Comparison of ENCODE assay signal across 13 mouse cellular contexts in the genomic region with DNA sequence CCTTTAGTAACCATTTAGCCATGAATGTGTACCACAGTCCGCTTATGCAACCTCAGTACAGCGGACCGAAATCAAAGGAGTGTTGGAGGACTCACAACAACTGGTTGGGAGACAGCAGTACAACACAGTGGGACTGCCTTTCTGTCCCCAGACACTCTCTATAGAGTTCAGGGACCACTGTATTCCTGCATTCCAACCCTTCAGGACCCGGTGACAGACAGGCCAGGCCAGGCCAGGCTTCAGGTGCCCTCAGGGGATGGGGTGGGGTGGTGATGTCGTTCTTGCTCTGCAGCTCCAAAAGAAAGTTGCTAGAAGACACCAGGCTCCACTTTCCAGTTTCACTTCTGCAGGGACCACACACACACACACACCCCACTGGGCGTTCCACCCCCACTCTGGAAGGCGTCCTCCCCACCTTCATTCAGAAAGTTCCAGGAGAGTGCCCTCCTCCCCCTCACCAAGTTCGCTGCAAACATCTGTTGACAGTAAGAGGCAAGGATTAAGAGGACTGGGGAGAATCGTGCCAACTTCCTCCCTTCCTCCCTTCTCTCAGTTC. TPM values are rescaled to one million over a fixed set of nuclear protein-coding genes. Genes with fewer than 3 reads are reported as not detected.
DNase-seq lines count a peak whose midpoint lies in the region; ATAC-seq lines count a peak whose summit lies in the region.
"Had no signal": no experiment of that assay in that cellular context is flagged by ENCODE, and none has a peak within 500 bp of the region (broad histone marks: within the 10 kb centered on the region; RNA-seq: fewer than 3 reads in every experiment).

No protein-coding gene starts in this region.

- no peaks in the 10 kb centered on the region for H3K9me3 ChIP-seq in heart, embryonic 15.5 days (replicated peaks)
- H3K9me3 ChIP-seq in intestine, embryonic 16.5 days (ENCODE audit: control insufficient read depth, low read length), result no peaks in the 10 kb centered on the region
- H3K9me3 ChIP-seq in hindbrain, embryonic 12.5 days (replicated peaks), result no peaks in the 10 kb centered on the region

- no peak for DNase-seq in heart, adult 8-10 months (ENCODE audit: low spot score)
- DNase-seq in retina, postnatal 1 day, result peak; percentile 21
- no peak for DNase-seq in retina, embryonic 14.5 days (ENCODE audit: low spot score)
- peak; percentile 32 for DNase-seq in yolk sac, embryonic 10.5 days (ENCODE audit: low spot score)
- DNase-seq in gastrocnemius, postnatal 4 days (ENCODE audit: low spot score in 2 of 2), result no peak
- DNase-seq: adrenal gland, adult 8-10 months; cerebellum, adult 11 months; lung, postnatal 10 days; thymus, postnatal 14 days had no signal

- H3K4me1 ChIP-seq in heart, embryonic 15.5 days (replicated peaks), result peaks cover 16% of the 10 kb centered on the region
- peaks cover 9% of the 10 kb centered on the region; the same call in 1 of the 2 replicates for H3K4me1 ChIP-seq in intestine, embryonic 16.5 days (ENCODE audit: control insufficient read depth, insufficient read depth, low read length)
- peaks cover 4% of the 10 kb centered on the region; the same call in 1 of the 2 replicates for H3K4me1 ChIP-seq in hindbrain, embryonic 12.5 days

- H3K27me3 ChIP-seq in heart, embryonic 15.5 days, result no peaks in the 10 kb centered on the region
- no peaks in the 10 kb centered on the region for H3K27me3 ChIP-seq in intestine, embryonic 16.5 days (replicated peaks; ENCODE audit: control insufficient read depth, insufficient read depth, low read length)
- no peaks in the 10 kb centered on the region for H3K27me3 ChIP-seq in hindbrain, embryonic 12.5 days

- no peaks in the 10 kb centered on the region for H3K36me3 ChIP-seq in heart, embryonic 15.5 days
- no peaks in the 10 kb centered on the region for H3K36me3 ChIP-seq in intestine, embryonic 16.5 days (ENCODE audit: control insufficient read depth, insufficient read depth, low read length)
- H3K36me3 ChIP-seq in hindbrain, embryonic 12.5 days, result no peaks in the 10 kb centered on the region

- no peak overlapping the region for H3K4me3 ChIP-seq in heart, embryonic 15.5 days
- H3K4me3 ChIP-seq in intestine, embryonic 16.5 days (ENCODE audit: low read length), result no peak overlapping the region
- H3K4me3 ChIP-seq in hindbrain, embryonic 12.5 days, result no peak overlapping the region

- H3K9ac ChIP-seq in heart, embryonic 15.5 days, result no peak overlapping the region
- no peak overlapping the region for H3K9ac ChIP-seq in intestine, embryonic 16.5 days (ENCODE audit: low read depth, low read length)
- H3K9ac ChIP-seq in hindbrain, embryonic 12.5 days, result no peak overlapping the region
- H3K9ac ChIP-seq: hindbrain, embryonic 14.5 days had no signal

- WGBS in heart, embryonic 15.5 days, result 36% methylated on average over 9 of the region's 9 CpGs
- 40% methylated on average over 9 of the region's 9 CpGs for WGBS in intestine, embryonic 16.5 days
- 34% methylated on average over 9 of the region's 9 CpGs for WGBS in hindbrain, embryonic 12.5 days

- no peak for ATAC-seq in heart, embryonic 15.5 days (replicated peaks; ENCODE audit: insufficient number of reproducible peaks, insufficient read depth, low FRiP score, low read depth)
- 0 out of 2 replicates have a peak, but pooled peaks have one; percentile 9 for ATAC-seq in intestine, embryonic 16.5 days
- ATAC-seq in hindbrain, embryonic 12.5 days (ENCODE audit: low FRiP score), result no peak

- H3K27ac ChIP-seq in heart, embryonic 15.5 days, result no peak overlapping the region
- H3K27ac ChIP-seq in intestine, embryonic 16.5 days (ENCODE audit: low read length), result no peak overlapping the region
- H3K27ac ChIP-seq in hindbrain, embryonic 12.5 days, result no peak overlapping the region
- H3K27ac ChIP-seq: hindbrain, embryonic 14.5 days had no signal

- peak overlapping the region; percentile 28 for H3K4me2 ChIP-seq in heart, embryonic 15.5 days
- H3K4me2 ChIP-seq in intestine, embryonic 16.5 days (ENCODE audit: low read depth, low read length), result no peak overlapping the region
- H3K4me2 ChIP-seq in hindbrain, embryonic 12.5 days (replicated peaks), result no peak overlapping the region
- H3K4me2 ChIP-seq: hindbrain, embryonic 14.5 days had no signal

RNA-seq across cellular contexts. Expression of gene Sinhcaf, which starts 25.2 kb away (rescaled TPM):
- 44.6 and 54.0 TPM in 2 replicates for polyA plus RNA-seq in heart, embryonic 15.5 days (2015; fragmentation: Nextera tagmentation; extraction: Ambion mirVana)
- 1 to 10 TPM; 2.7 to 4.9 (median 4.2) TPM for total RNA-seq in heart, adult 8-10 months (2022)
- 76.8 and 88.5 TPM in 2 replicates for polyA plus RNA-seq in intestine, embryonic 16.5 days (2015; fragmentation: Nextera tagmentation; extraction: Ambion mirVana)
- polyA plus RNA-seq in hindbrain, embryonic 12.5 days (2016; fragmentation: Nextera tagmentation; extraction: Ambion mirVana), result 164 and 166 TPM in 2 replicates
- total RNA-seq in gastrocnemius, postnatal 4 days (2021), result 10 to 100 TPM in 1 of 2 experiments, 1 to 10 TPM in 1; 8.3 to 12.0 TPM

Comparison
In these comparisons a context has a peak if more than half of its experiments do, and no peak if none do; other contexts are left out.
1. DNase-seq: peak in retina, postnatal 1 day (single experiment) and yolk sac, embryonic 10.5 days (single experiment); none in heart, adult 8-10 months (single experiment), retina, embryonic 14.5 days (single experiment) and gastrocnemius, postnatal 4 days (0 of 2).